Mouse (Mus musculus) embryonic stem cell, embryonic (primary cell): ENCODE results near the gene Slc36a2.

Experiments
- CTCF ChIA-PET, 4 experiments: fragments of 300-600 bp in 2 of 4; fragments of 350-600 bp in 2 of 4; sonication (Branson Sonifier 250); formaldehyde crosslinking; loops; one replicate each; lab custom pipeline; 2022; ENCODE audit warnings: inconsistent platforms in 2 of 4; lab: Charles Lee
- POLR2A ChIA-PET, 4 experiments: fragments of 300-600 bp in 2 of 4; fragments of 350-600 bp in 2 of 4; sonication (Branson Sonifier 250); formaldehyde crosslinking; loops; one replicate each; lab custom pipeline; 2022; ENCODE audit warnings: antibody characterized with exemption in 4 of 4, inconsistent platforms in 1 of 4; lab: Charles Lee

Gene Slc36a2

DNA sequence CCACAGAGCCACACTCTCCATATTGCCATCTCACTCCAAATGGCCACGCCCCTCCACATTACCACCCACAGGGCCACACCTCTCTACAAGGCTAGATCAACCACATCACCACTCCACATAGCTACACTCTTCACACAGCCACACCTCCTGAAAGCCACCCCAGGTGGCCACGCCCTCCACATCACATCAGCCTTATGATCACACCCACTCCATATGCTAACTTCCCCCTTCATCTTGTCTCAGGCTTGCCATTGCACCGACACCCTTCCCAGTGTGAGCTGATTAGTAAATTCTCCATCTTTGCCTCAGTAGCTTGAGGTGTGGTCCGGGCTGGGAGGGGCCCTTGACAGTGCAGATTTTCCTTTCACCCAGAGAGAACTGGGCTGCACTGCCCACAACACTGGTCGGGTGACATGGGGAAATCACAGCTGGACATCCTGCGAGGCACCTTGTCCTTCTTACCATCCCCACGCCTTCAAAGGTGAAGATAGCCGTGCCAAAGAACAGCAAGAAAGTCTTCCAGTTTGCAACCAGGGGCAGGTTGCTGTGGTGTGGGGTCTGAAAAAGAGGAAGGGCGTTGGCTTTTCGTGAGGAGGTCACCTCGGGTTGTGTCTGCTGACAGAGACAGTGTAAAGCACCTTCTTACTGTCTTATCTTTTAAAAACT, 53.7 kb downstream of the Slc36a2 start:
- ChIA-PET CTCF (interaction anchor here in 3 of 4 experiments (0.5 to 1.8 kb wide), 5 partner anchors 28 to 256 kb away, joined by 3 to 6 read pairs (median 4); no protein-coding TSS in a partner anchor), POLR2A (interaction anchor here in 2 of 4 experiments (0.6 to 4.9 kb wide), 17 partner anchors 9 to 344 kb away, joined by 3 to 27 read pairs (median 4); partner anchors contain the start of genes Gm2a (in 2 of the 2), Cdc42se2 (in 1 of the 2) and G3bp1 (in 1 of the 2))

DNA sequence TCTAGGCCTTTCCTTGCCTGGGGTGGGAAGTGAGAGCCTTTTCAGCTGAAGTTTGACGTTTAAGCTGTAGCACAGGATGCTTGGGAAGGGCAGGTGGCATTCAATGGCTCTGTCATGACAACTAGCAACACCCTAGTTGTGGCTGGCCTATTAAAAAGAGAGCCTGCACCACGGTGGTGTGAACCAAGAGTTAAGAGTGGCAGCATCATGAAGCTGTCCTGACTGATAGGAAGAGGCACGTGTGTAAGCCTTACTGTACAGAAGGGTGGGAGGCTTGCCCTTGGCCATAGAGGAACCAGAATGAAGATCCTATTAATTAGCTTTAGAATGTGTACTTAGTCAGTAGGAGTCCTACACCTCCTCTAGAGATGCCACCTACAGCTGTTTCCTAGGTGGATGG, 56.5 kb downstream of the Slc36a2 start:
- ChIA-PET POLR2A (interaction anchor here in 3 of 4 experiments (0.6 to 4.9 kb wide), 19 partner anchors 8 to 328 kb away, joined by 3 to 27 read pairs (median 4); partner anchors contain the start of genes Gm2a (in 2 of the 3) and Slc36a3 (in 1 of the 3)), CTCF (interaction anchor here in 1 of 4 experiments (0.9 to 1.3 kb wide), 2 partner anchors 36 to 71 kb away, joined by 3 read pairs; no protein-coding TSS in a partner anchor)

DNA sequence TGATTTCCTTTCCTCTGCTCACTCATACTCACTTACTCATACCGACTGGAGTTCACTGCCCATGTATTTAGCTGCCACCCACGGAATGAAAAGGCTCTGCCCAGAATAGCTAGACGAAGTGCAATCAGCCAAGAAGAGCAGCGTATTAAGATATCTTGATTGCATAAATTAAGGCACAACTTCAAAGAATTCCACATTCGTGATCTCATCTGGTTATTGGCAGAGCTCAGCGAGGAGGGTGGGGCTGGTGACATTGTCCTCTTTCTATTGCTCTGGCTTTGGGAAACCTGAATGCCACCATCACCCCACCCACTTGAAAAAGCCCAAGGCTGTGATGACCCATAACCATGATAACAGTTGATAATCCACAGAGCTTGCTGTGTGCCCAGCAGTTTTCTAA, 56.9 kb downstream of the Slc36a2 start:
- POLR2A ChIA-PET = interaction anchor here in 3 of 4 experiments (0.6 to 4.9 kb wide), 14 partner anchors 8 to 327 kb away, joined by 3 to 27 read pairs (median 4); partner anchors contain the start of genes Gm2a (in 2 of the 3) and Slc36a3 (in 1 of the 3)
- CTCF ChIA-PET = interaction anchor here in 1 of 4 experiments (1.3 kb wide), 1 partner anchor 37 kb away, joined by 3 read pairs; no protein-coding TSS in a partner anchor

DNA sequence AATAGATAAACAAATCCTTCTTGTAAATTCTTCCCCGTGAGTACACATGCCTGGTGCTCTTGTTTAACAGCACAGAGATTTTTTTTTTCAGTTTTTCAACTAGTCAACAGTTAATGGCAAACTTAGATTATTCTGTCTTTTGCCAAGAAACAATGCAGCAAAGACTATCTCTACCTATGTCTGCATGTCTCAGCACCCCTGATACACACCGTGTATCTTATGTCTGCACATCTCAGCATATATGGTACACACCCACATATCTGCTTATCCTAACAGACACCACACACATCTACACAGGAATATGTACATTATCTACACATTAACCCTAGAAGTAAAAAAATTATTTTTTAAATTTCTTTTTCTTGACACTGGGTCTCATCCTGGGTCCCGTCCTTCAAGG, 58.2 kb downstream of the Slc36a2 start:
- ChIA-PET POLR2A (interaction anchor here in 1 of 4 experiments (2.5 kb wide), 1 partner anchor 24 kb away, joined by 9 read pairs; the partner anchor contains the start of gene Slc36a3), CTCF (no interaction called here)

GRCm38 (mm10) chr11:55121430-55121829, 63.4 kb downstream of the Slc36a2 start:
- POLR2A ChIA-PET = interaction anchor here in 3 of 4 experiments (0.8 to 3.6 kb wide), 12 partner anchors 9 to 347 kb away, joined by 3 to 26 read pairs (median 6); partner anchors contain the start of genes Gm2a (in 3 of the 3), Ccdc69 (in 1 of the 3) and G3bp1 (in 1 of the 3)
- CTCF ChIA-PET = interaction anchor here in 1 of 4 experiments (0.7 to 1.2 kb wide), 3 partner anchors 64 to 265 kb away, joined by 3 to 5 read pairs (median 3); no protein-coding TSS in a partner anchor

DNA sequence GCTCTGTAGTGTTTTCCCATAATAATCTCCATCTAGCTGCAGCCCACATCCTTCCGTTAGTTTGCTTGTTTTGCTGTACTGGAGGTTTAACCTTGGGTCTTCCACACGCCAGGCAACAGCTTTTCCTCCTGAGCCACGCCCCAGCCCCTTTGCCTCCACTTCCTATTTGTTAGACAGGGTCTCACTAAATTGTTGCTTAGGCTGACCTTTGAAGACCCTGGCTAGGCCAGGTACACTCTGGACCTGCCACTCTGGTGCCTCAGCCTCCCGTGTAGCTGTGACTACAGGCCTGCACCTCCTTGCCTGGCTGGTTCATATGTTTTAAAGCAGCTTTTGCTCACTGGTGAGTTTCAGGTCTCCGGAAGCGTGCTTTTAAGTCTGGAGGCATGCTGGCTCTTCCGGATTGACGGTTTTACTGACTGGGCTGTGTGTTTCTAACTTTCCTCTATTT, 64.0 kb downstream of the Slc36a2 start:
- ChIA-PET POLR2A (interaction anchor here in 3 of 4 experiments (0.5 to 3.6 kb wide), 34 partner anchors 9 to 419 kb away, joined by 3 to 26 read pairs (median 4); partner anchors contain the start of genes Gm2a (in 3 of the 3), Ccdc69 (in 1 of the 3), G3bp1 (in 1 of the 3) and Lyrm7 (in 1 of the 3)), CTCF (interaction anchor here in 3 of 4 experiments (0.6 to 1.2 kb wide), 7 partner anchors 34 to 266 kb away, joined by 3 to 5 read pairs (median 3); no protein-coding TSS in a partner anchor)

DNA sequence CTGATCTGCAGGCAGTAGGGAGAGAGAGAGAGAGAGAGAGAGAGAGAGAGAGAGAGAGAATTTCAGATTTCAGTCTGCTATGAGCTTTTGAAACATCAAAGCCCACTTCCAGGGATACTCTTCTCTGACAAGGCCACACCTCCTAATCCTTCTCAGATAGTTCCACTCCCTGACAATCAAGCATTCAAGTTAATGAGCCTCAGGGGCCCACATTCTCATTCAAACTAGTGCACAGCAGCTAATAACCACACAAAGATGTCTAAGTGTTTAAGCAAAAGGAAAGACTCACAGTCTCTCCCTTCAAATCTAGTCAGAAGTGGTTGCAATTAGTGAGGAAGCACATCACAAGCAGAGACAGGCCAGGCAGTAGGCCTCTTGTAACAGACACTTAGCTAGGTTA, 64.6 kb downstream of the Slc36a2 start:
- ChIA-PET POLR2A (interaction anchor here (0.6 to 3.6 kb wide), 33 partner anchors 10 to 1351 kb away, joined by 3 to 26 read pairs (median 4); partner anchors contain the start of genes Gm2a (in 3 of the 4), Ccdc69 (in 1 of the 4), G3bp1 (in 1 of the 4) and Lyrm7 (in 1 of the 4)), CTCF (interaction anchor here in 3 of 4 experiments (0.6 to 1.2 kb wide), 7 partner anchors 22 to 133 kb away, joined by 3 to 9 read pairs (median 4); partner anchors contain the start of gene Gm2a (in 1 of the 3))

DNA sequence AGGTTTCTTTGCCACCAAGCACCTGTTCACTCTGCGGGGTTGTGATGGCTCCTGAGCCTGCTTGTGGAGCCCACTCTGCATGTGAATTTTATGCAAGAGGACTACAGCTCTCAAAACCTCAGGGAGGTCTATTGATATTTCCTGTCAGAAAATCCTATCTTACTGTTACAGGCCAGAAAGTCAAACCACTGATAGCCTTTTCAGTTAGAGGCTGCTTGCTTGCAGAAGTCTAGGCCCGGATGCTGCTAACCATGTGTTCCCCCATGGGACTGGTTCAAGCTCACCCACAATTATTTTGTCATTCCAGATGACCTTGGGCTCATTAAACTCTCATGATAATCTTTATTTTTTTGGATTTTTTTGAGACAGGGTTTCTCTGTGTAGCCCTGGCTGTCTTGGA, 67.8 kb downstream of the Slc36a2 start:
- POLR2A ChIA-PET = interaction anchor here in 2 of 4 experiments (0.7 to 6.7 kb wide), 4 partner anchors 11 to 41 kb away, joined by 3 to 40 read pairs (median 3); partner anchors contain the start of gene Gm2a (in 2 of the 2)
- CTCF ChIA-PET = interaction anchor here in 1 of 4 experiments (1.2 kb wide), 1 partner anchor 30 kb away, joined by 3 read pairs; no protein-coding TSS in a partner anchor

DNA sequence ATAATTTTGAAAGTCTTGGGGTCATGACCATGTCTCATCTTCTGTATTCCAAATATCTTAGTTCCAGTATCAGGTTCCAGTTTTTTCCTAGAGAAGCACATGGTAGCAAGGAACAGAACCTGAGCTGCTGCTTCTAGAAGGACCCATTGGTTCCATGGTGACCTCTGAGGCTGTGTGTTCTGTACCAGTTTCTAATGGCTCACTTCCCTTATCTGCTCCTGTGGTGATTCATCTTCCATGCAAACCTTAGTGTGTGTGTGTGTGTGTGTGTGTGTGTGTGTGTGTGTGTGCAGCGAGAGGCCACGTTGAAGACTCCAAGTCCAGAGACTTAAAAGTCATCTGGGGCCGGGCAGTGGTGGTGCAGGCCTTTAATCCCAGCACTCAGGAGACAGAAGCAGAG, 68.9 kb downstream of the Slc36a2 start:
- CTCF ChIA-PET = interaction anchor here in 2 of 4 experiments (0.6 to 0.7 kb wide), 4 partner anchors 29 to 554 kb away, joined by 3 to 6 read pairs (median 4); no protein-coding TSS in a partner anchor
- POLR2A ChIA-PET = interaction anchor here in 3 of 4 experiments (0.6 to 6.7 kb wide), 9 partner anchors 9 to 73 kb away, joined by 3 to 40 read pairs (median 3); partner anchors contain the start of gene Gm2a (in 1 of the 3)

DNA sequence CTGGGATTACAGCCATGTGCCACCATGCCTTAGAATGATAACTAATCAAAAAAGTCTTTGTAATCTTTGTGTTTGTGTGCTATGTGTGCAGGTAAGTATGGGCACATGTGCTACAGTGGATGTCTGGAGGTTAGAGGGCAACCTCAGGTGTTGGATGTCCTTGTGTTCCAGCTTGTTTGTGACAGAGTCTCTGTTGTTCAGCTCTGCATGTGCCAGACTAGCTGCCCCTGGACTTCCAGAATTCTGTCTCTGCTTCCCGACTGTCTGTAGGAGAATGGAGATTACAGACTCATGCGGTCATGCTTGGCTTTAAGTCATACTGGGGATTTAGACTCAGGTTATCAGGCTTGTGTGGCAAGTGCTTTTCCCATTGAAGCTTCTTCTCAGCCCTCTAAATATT, 70.6 kb downstream of the Slc36a2 start:
- ChIA-PET CTCF (interaction anchor here in 3 of 4 experiments (0.5 to 1.3 kb wide), 3 partner anchors 27 to 1384 kb away, joined by 3 to 15 read pairs (median 4); no protein-coding TSS in a partner anchor), POLR2A (interaction anchor here in 3 of 4 experiments (0.7 to 6.7 kb wide), 9 partner anchors 10 to 347 kb away, joined by 3 to 40 read pairs (median 4); partner anchors contain the start of genes Gm2a (in 2 of the 3), Atox1 (in 1 of the 3) and Ccdc69 (in 1 of the 3))

GRCm38 (mm10) chr11:55113861-55114250, 71.0 kb downstream of the Slc36a2 start:
- ChIA-PET CTCF (interaction anchor here in 1 of 4 experiments (1.1 kb wide), 1 partner anchor 27 kb away, joined by 3 read pairs; no protein-coding TSS in a partner anchor), POLR2A (interaction anchor here in 3 of 4 experiments (0.7 to 6.7 kb wide), 15 partner anchors 10 to 354 kb away, joined by 3 to 40 read pairs (median 4); partner anchors contain the start of genes Atox1 (in 2 of the 3), Gm2a (in 2 of the 3) and Ccdc69 (in 1 of the 3))

GRCm38 (mm10) chr11:55113209-55113860, 71.5 kb downstream of the Slc36a2 start:
- ChIA-PET CTCF (interaction anchor here in 2 of 4 experiments (0.6 to 1.1 kb wide), 3 partner anchors 26 to 579 kb away, joined by 3 to 4 read pairs (median 3); no protein-coding TSS in a partner anchor), POLR2A (interaction anchor here in 3 of 4 experiments (0.8 to 6.7 kb wide), 15 partner anchors 9 to 355 kb away, joined by 3 to 40 read pairs (median 4); partner anchors contain the start of genes Gm2a (in 3 of the 3), Atox1 (in 1 of the 3), Ccdc69 (in 1 of the 3) and Lyrm7 (in 1 of the 3))

DNA sequence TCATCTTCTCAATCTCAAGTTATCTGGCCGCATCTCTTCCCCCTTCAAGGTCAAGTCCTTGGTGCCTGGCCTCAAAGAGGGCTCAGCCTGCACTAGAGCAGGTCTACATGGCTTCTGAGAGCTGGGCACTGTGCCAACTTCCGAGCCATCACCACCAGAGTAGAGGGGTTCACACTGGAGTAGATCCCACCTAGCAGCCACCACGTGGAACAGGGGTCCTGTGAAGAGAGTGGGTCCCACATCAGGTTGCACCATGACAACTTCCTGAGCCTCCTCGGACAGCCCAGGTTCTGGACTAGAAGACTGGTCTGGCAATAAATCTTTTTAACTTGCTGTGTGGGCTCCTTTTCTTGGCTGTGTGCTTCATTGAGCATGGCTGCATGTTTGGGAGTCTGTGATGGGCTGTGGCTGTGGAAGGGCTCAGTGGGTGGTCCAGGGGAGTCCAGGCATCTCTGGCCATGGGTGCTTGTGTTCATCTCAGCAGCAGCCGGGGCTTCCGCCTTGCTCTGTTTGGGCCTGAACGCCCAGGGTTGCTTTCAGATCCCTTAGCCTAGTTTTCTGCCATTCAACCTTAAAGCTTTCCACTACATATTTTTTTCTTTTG, 74.2 kb downstream of the Slc36a2 start:
- POLR2A ChIA-PET = interaction anchor here in 1 of 4 experiments (6.7 kb wide), 1 partner anchor 13 kb away, joined by 40 read pairs; the partner anchor contains the start of gene Gm2a
- CTCF ChIA-PET = no interaction called here

DNA sequence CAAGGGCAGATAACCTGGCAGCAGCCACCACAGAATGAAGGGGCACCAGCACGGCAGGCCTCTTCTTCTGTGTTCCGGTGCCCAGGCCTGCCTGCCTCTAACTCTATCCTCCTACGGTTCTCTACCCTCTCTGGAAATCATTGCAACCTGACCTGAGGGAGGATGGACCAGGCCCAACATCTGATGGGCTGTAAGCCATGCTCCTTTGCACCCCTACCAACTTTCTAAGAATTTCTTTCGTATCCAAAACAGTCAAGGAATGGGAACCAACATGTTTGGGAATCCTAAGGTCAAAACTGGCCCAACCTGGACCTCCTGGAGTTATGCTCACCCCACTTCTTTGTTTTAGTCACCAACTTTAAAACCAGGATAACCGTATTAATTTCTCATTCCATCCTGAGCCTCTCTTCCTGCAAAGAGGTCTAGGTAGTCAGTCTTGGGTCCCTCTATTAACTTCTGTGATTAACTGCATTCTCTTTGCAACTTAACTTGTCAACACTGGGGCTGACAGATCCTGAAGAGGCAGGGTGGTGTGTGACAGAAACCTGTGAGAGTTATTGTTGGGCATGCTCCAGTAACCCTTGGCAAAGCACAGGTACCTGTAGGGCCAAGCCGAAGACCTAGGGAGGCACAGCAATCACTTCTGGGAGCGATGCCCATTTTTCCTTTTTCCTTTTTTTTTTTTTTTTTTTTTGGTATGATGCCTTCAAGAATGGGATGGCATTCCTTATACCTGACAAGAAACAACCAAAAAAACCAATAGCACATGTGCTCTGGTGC, 75.2 kb downstream of the Slc36a2 start:
- ChIA-PET CTCF (interaction anchor here in 1 of 4 experiments (0.7 kb wide), 1 partner anchor 122 kb away, joined by 3 read pairs; no protein-coding TSS in a partner anchor), POLR2A (interaction anchor here in 2 of 4 experiments (0.9 to 4.1 kb wide), 4 partner anchors 10 to 12 kb away, joined by 3 to 38 read pairs (median 17); partner anchors contain the start of gene Gm2a (in 2 of the 2))
